Mouse (Mus musculus) neural tube, embryonic 13.5 days (tissue): ENCODE data around the gene Bub1b. TPM values are rescaled to one million over a fixed set of nuclear protein-coding genes. Genes with fewer than 3 reads are reported as not detected.
"Not testable (repeated sequence)": the region's sequence is repeated elsewhere in the genome, so short reads cannot be mapped to it uniquely, and the experiment has no call there.

ENCODE experiments used
- ATAC-seq: fragments of 200-750 bp; cut with Nextera tagmentation; 2 replicates; pipeline ENCODE4 v1.8.0; 2017; ENCODE audit warnings: low read depth, mild to moderate bottlenecking, moderate TSS enrichment, moderate library complexity
- H3K27ac ChIP-seq: fragments of 300-500 bp; sonication (generic); replicated peaks from 2 replicates; pipeline ENCODE4 v1.5.1; 2015; ENCODE audit warnings: moderate library complexity, mild to moderate bottlenecking, inconsistent platforms
- H3K27me3 ChIP-seq: fragments of 300-500 bp; sonication (generic); 2 replicates; pipeline ENCODE4 v1.6.1; 2015; ENCODE audit warnings: mild to moderate bottlenecking, inconsistent platforms
- H3K36me3 ChIP-seq: fragments of 300-500 bp; sonication (generic); 2 replicates; pipeline ENCODE4 v1.6.1; 2015; ENCODE audit warnings: mild to moderate bottlenecking, inconsistent platforms
- H3K4me1 ChIP-seq: fragments of 300-500 bp; sonication (generic); replicated peaks from 2 replicates; pipeline ENCODE4 v1.6.1; 2015; ENCODE audit warnings: inconsistent platforms
- H3K4me2 ChIP-seq: fragments of 300-500 bp; sonication (generic); 2 replicates; pipeline ENCODE4 v1.6.1; 2015; ENCODE audit warnings: inconsistent platforms, mild to moderate bottlenecking, moderate library complexity
- H3K4me3 ChIP-seq: fragments of 300-500 bp; sonication (generic); 2 replicates; pipeline ENCODE4 v1.5.1; 2015; ENCODE audit warnings: mild to moderate bottlenecking, inconsistent platforms
- H3K9ac ChIP-seq: fragments of 300-500 bp; sonication (generic); 2 replicates; pipeline ENCODE4 v1.6.1; 2015; ENCODE audit warnings: moderate library complexity, mild to moderate bottlenecking, inconsistent platforms
- H3K9me3 ChIP-seq: fragments of 300-500 bp; sonication (generic); 2 replicates; pipeline ENCODE4 v1.6.1; 2016; ENCODE audit warnings: inconsistent platforms
- WGBS: fragments of 180-500 bp; shearing (Covaris S2); methylation state at CpG from one replicate; pipeline ENCODE4 v1.1.7; 2015; 5-methylcytosine and 5-hydroxymethylcytosine counted together
- polyA plus RNA-seq: library from polyadenylated mRNA; unstranded; fragments of >200 nt; fragmentation: Nextera tagmentation; extraction: Ambion mirVana; gene quantifications from 2 replicates; pipeline ENCODE4 v1.2.1, GENCODE M21; 2015

Gene Bub1b
- polyA plus RNA-seq, 1 experiment from 2014 or later, result 14.9 TPM

GRCm38 (mm10) chr2:118620608-118621007 lies 22.6 kb downstream of the Bub1b start:
- ATAC-seq, result no peak
- Histone ChIP-seq H3K27me3 (no peaks in the 10 kb centered on the region), H3K27ac (no peak overlapping the region), H3K36me3 (peaks cover 27% of the 10 kb centered on the region), H3K4me3 (no peak overlapping the region), H3K9me3 (no peaks in the 10 kb centered on the region), H3K9ac (no peak overlapping the region), H3K4me2 (no peak overlapping the region), H3K4me1 (no peaks in the 10 kb centered on the region)
- WGBS, result 86% methylated on average over 8 of the region's 8 CpGs

- ATAC-seq, result no peak
Measured at GRCm38 (mm10) chr2:118629276-118629675, 31.3 kb downstream of the Bub1b start.

DNA sequence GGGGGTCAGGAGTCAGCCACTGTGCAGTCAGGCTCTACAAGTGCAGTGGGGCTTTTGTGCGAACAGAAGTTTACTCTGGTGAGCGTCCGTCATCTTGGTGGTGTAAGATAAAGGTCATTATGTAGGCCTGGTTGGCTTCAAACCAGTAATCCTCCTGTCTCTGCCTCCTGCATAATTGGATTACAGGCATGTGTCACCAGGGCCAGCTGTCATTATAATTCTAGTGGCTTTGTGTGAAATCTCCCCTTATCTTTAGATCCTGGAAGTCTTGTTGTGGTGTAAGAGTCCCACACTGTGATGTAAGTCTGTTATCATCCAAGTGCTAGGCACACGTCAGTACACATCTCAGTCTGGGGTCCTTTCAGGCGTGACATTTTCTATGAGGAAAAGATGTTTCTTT lies 35.4 kb downstream of the Bub1b start:
- no peak for ATAC-seq
- Histone ChIP-seq H3K27ac (no peak overlapping the region), H3K4me1 (no peaks in the 10 kb centered on the region), H3K9ac (no peak overlapping the region), H3K4me2 (no peak overlapping the region), H3K4me3 (no peak overlapping the region), H3K36me3 (peaks cover 30% of the 10 kb centered on the region), H3K27me3 (no peaks in the 10 kb centered on the region), H3K9me3 (no peaks in the 10 kb centered on the region)
- 83% methylated on average over 5 of the region's 5 CpGs for WGBS

More at GRCm38 (mm10) chr2:118629276-118629675, 31.3 kb downstream of the Bub1b start:
- Histone ChIP-seq H3K4me1 (no peaks in the 10 kb centered on the region), H3K27me3 (no peaks in the 10 kb centered on the region), H3K36me3 (peaks cover 26% of the 10 kb centered on the region), H3K9ac (no peak overlapping the region), H3K4me2 (no peak overlapping the region), H3K4me3 (no peak overlapping the region), H3K27ac (no peak overlapping the region), H3K9me3 (no peaks in the 10 kb centered on the region)
- WGBS, result 88% methylated on average over 6 of the region's 6 CpGs

DNA sequence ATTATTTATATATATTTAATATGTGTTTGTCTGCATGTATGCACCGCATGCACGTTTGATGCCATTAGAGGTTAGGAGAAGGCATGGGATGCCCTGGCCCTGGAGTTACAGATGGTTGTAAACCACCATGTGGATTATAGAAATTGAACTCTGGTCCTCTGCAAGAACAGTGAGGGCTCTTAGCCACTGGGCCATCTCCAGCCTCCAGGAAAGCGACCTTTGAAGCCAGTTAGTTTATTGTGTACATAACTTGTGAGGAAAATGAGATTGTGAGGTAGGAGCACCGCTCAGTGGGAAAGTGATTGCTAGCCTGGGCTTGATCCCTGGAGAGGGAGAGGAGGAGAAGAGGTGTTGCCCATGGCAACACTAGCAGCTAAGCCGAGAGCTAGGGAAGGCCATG lies 39.2 kb downstream of the Bub1b start:
- H3K4me3 ChIP-seq, result no peak overlapping the region
- 80% methylated on average over 5 of the region's 5 CpGs for WGBS
- no peaks in the 10 kb centered on the region for H3K4me1 ChIP-seq
- no peak overlapping the region; the same call in 1 of the 2 replicates for H3K9ac ChIP-seq
- H3K4me2 ChIP-seq, result no peak overlapping the region
- H3K36me3 ChIP-seq, result peaks cover 19% of the 10 kb centered on the region
- no peaks in the 10 kb centered on the region for H3K9me3 ChIP-seq
- no peaks in the 10 kb centered on the region for H3K27me3 ChIP-seq
- ATAC-seq, result no peak
- H3K27ac ChIP-seq, result no peak overlapping the region

DNA sequence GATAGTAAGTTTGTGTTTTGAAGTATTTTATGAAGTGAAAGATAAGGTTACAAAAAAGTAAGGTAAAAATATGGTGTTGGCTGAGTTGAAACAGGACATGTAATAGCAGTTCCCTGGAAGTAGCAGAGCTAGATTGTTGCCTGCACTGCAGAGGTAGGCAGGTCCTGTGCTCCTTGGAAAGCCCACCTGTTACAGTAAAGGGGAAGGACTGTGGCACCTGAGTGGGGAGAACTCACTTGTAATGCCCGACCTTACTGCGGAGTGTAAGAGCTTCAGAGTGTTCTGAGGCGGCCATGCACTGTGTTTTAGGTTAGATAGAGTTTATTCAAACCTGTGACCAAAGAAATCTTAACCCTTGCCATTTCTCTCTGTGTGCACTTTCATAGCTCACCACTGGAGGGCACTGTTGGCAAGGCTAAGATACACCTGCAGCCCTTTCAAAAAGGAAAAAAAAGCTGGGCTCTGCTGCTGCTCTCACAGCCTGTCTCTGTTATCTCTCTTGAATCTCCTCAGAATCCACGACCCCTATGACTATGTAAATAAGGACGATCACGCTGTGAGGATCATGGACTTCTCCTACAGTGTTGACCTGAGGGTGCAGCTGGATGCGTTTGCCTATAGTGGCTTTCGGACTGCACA lies 40.0 kb downstream of the Bub1b start:
- Histone ChIP-seq H3K9ac (0 out of 2 replicates have a peak overlapping the region, but pooled peaks have one; percentile 45), H3K36me3 (peaks cover 19% of the 10 kb centered on the region), H3K9me3 (no peaks in the 10 kb centered on the region), H3K4me3 (no peak overlapping the region), H3K4me1 (no peaks in the 10 kb centered on the region), H3K27ac (no peak overlapping the region), H3K27me3 (no peaks in the 10 kb centered on the region), H3K4me2 (no peak overlapping the region)
- ATAC-seq, result peak; percentile 81
- 45% methylated on average over 8 of the region's 8 CpGs for WGBS

- no peak overlapping the region for H3K4me2 ChIP-seq
- ATAC-seq, result 0 out of 2 replicates have a peak, but pooled peaks have one; percentile 32
- 96% methylated on average over 8 of the region's 8 CpGs for WGBS
- H3K9me3 ChIP-seq, result no peaks in the 10 kb centered on the region
- H3K9ac ChIP-seq, result no peak overlapping the region
- H3K36me3 ChIP-seq, result peaks cover 13% of the 10 kb centered on the region
- H3K27me3 ChIP-seq, result no peaks in the 10 kb centered on the region
- no peaks in the 10 kb centered on the region for H3K4me1 ChIP-seq
- no peak overlapping the region for H3K27ac ChIP-seq
- no peak overlapping the region for H3K4me3 ChIP-seq
Measured at GRCm38 (mm10) chr2:118638686-118639085, 40.7 kb downstream of the Bub1b start.

- H3K27ac ChIP-seq, result no peak overlapping the region
- ATAC-seq, result no peak
- no peaks in the 10 kb centered on the region for H3K4me1 ChIP-seq
- H3K36me3 ChIP-seq, result 0 out of 2 replicates have a peak, but pooled peaks cover 3% of the 10 kb centered on the region
- no peak overlapping the region for H3K4me3 ChIP-seq
- H3K9ac ChIP-seq, result no peak overlapping the region
- no peak overlapping the region for H3K4me2 ChIP-seq
- 61% methylated on average over 2 of the region's 2 CpGs for WGBS
- H3K27me3 ChIP-seq, result no peaks in the 10 kb centered on the region
- no peaks in the 10 kb centered on the region for H3K9me3 ChIP-seq
Measured at GRCm38 (mm10) chr2:118641147-118641546, 43.1 kb downstream of the Bub1b start.

DNA sequence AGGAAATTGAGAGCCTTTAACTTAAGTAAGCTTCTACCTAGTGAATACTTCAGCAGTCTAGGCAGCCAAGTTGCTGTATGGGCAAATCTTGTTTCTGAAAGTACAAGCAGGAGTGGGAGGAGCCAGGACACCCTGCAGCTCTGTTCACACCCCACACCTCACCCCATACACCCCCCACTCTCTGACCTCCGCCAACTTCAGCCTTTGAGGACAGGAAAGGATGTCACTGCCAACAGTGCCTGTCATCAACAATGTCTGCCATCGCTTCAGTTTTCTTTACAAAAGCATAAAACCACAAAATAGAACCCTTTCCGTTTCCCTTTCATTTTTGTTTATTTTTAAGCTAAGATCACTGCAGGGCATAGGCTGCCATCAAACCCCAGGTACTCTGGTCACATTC lies 44.4 kb downstream of the Bub1b start:
- no peaks in the 10 kb centered on the region for H3K4me1 ChIP-seq
- 0 out of 2 replicates have a peak, but pooled peaks cover 3% of the 10 kb centered on the region for H3K36me3 ChIP-seq
- no peak overlapping the region for H3K27ac ChIP-seq
- no peaks in the 10 kb centered on the region for H3K9me3 ChIP-seq
- 81% methylated on average over 3 of the region's 3 CpGs for WGBS
- H3K4me2 ChIP-seq, result no peak overlapping the region
- no peaks in the 10 kb centered on the region for H3K27me3 ChIP-seq
- H3K9ac ChIP-seq, result no peak overlapping the region
- no peak for ATAC-seq
- no peak overlapping the region for H3K4me3 ChIP-seq

DNA sequence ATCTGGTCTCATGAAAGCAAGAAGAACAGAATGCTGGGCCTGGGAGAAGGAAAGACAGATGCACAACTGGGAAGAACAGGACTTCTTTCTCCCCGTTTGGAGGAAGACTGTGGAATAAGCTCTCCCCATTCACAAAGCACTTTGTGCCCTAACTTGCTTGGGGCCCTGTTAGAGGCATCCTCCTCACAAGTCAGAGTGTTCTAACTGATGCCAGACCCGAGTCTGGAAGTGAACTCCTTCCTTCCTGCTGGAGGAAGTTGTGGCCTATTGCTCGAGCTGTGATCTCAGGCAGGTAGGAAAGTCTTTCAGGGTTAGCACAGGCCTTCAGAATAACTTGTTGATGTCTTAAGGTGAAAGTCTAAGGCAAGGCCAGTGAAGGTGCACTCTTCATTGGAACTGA lies 44.9 kb downstream of the Bub1b start:
- ATAC-seq, result no peak
- H3K4me2 ChIP-seq, result no peak overlapping the region
- 79% methylated on average over 3 of the region's 3 CpGs for WGBS
- no peak overlapping the region for H3K4me3 ChIP-seq
- H3K36me3 ChIP-seq, result 0 out of 2 replicates have a peak, but pooled peaks cover 3% of the 10 kb centered on the region
- no peak overlapping the region for H3K27ac ChIP-seq
- H3K9me3 ChIP-seq, result no peaks in the 10 kb centered on the region
- H3K27me3 ChIP-seq, result no peaks in the 10 kb centered on the region
- no peaks in the 10 kb centered on the region for H3K4me1 ChIP-seq
- no peak overlapping the region for H3K9ac ChIP-seq

DNA sequence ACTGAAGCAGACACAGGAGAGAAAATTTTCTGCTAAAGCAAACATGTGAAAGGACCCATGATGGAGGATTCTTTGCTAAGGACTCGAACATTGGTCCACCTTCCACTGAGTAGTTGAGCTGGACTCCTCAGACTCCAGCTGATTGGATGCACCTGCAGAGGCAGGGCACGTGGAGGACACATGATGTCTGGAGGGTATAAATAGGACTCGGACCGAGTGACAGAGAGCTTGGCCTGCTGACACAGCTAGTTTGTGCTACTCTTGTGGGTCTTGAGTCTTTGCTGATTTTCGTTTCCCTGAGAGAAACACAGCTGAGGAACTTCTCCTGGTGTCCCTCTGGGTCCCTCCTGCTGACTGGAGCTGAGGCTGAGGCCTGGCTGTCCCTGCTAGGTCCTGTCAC lies 48.7 kb downstream of the Bub1b start:
- Histone ChIP-seq H3K4me1 (no peaks in the 10 kb centered on the region), H3K4me3 (no peak overlapping the region), H3K36me3 (0 out of 2 replicates have a peak, but pooled peaks cover 3% of the 10 kb centered on the region), H3K4me2 (no peak overlapping the region), H3K27ac (no peak overlapping the region), H3K9me3 (no peaks in the 10 kb centered on the region), H3K27me3 (no peaks in the 10 kb centered on the region), H3K9ac (no peak overlapping the region)
- ATAC-seq, result no peak
- WGBS, result 88% methylated on average over 5 of the region's 5 CpGs

- not testable (repeated sequence) for H3K27ac ChIP-seq, H3K4me3 ChIP-seq, H3K9me3 ChIP-seq, H3K4me1 ChIP-seq, H3K9ac ChIP-seq, ATAC-seq, H3K4me2 ChIP-seq, H3K36me3 ChIP-seq, H3K27me3 ChIP-seq
- 35% methylated on average over 2 of the region's 2 CpGs for WGBS
Measured at GRCm38 (mm10) chr2:118650697-118651096, 52.7 kb downstream of the Bub1b start.

DNA sequence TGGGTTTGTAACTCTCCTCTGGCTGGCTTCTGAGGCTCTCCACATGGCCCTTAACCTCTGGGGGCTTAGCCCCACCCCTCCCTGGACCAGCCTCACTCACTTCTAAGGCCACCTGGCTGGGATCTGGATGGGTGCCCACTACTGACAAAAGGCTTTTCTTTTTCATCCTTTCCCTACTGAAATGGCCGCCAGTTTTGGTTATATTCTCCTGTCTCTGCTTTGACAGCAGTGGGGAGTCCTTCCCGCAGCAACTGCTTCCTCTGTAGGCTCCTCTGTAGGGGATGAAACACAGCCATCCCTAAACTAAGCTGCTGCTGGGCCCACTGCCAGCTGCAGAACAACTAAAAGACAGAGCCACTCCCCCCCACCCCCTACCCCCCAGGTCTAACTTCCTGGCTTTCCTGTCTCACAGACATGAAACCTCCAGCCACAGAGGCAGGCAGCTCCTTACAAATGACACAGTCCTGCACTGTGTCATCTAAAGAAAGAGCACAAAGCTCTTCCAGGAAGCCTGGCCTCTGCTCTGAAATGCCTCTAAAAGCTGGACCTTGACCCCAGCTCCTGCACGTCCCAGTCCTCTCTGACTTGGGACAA lies 58.8 kb downstream of the Bub1b start:
- H3K4me2 ChIP-seq, result no peak overlapping the region
- H3K36me3 ChIP-seq, result no peaks in the 10 kb centered on the region
- 29% methylated on average over 3 of the region's 3 CpGs for WGBS
- H3K27me3 ChIP-seq, result peaks cover 2% of the 10 kb centered on the region; the same call in 1 of the 2 replicates
- H3K4me3 ChIP-seq, result no peak overlapping the region
- peak overlapping the region; percentile 42; the same call in 1 of the 2 replicates for H3K27ac ChIP-seq
- H3K4me1 ChIP-seq, result peaks cover 26% of the 10 kb centered on the region
- no peaks in the 10 kb centered on the region for H3K9me3 ChIP-seq
- H3K9ac ChIP-seq, result no peak overlapping the region
- ATAC-seq, result peak; percentile 32; the same call in 1 of the 2 replicates
